Mouse (Mus musculus): ENCODE results near the gene Trim9. TPM values are rescaled to one million over a fixed set of nuclear protein-coding genes. Genes with fewer than 3 reads are reported as not detected.

The Trim9 gene
- polyA plus RNA-seq, 1 experiment from 2014 or later, result 0.70 TPM

DNA sequence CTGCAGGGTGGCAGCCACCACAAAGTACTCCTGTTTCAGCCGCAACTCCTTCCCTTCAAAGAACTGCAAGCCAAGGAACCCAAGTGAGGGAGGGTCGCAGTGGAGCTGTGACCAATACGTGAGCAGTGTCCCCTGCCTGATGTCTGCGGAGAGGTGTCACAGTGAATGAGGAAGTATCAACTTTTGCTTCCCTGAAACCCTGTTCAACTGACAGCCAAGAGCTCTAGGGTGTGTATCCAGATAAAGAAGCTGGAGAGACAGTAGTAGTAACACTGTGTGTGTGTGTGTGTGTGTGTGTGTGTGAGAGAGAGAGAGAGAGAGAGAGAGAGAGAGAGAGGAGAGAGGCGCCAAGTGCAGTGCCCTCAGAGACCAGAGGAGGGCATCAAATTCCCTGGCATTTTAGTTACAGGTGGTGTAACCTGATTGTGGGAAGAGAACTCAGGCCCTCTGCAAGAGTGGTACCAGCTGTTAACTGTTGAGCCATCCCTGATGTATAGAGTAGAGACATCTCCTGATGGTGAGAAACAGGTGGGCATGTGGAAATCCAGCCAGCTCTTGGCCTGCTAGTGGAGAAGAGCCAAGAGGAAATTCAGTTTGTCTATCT, 145.4 kb downstream of the Trim9 start:
- H3K9ac ChIP-seq (ENCODE audit: low read depth, low read length), result no peak overlapping the region
- DNase-seq (ENCODE audit: low spot score) (no peak), ATAC-seq (replicated peaks; ENCODE audit: low FRiP score) (no peak)
- H3K4me1 ChIP-seq (replicated peaks; ENCODE audit: control insufficient read depth, insufficient read depth, low read length), result no peaks in the 10 kb centered on the region
- no peaks in the 10 kb centered on the region for H3K27me3 ChIP-seq (replicated peaks; ENCODE audit: control insufficient read depth, insufficient read depth, low read length)
- H3K27ac ChIP-seq (ENCODE audit: low read depth, low read length), result no peak overlapping the region
- H3K9me3 ChIP-seq (ENCODE audit: control insufficient read depth, low read length), result no peaks in the 10 kb centered on the region
- H3K4me2 ChIP-seq, result no peak overlapping the region
- WGBS, result 33% methylated on average over 5 of the region's 5 CpGs
- H3K4me3 ChIP-seq (ENCODE audit: low read depth, low read length), result no peak overlapping the region
- peaks cover 2% of the 10 kb centered on the region; the same call in 1 of the 2 replicates for H3K36me3 ChIP-seq (ENCODE audit: control insufficient read depth, insufficient read depth, low read length)

DNA sequence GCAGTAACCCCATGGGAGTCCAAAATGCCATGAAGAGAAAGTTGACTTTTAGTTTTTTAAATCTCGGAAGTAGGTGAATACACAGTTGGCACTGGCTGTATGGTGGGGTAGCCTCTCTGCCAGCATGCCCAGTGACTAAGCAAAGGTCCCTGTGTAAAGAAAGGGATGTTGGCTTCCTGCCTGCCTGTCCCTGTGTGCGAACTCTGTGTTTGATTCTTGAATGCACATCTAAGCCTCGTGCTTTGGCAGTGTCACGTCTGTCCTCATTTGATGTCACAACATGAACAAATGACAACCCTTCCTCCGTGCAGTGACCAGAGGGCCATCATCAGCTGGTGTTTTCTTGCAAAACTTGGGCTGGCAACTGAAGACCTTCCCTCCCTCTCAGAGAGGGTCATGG, 151.1 kb downstream of the Trim9 start:
- DNase-seq (ENCODE audit: low spot score) (no peak), ATAC-seq (replicated peaks; ENCODE audit: low FRiP score) (no peak)
- Histone ChIP-seq H3K9ac (ENCODE audit: low read depth, low read length) (no peak overlapping the region), H3K4me2 (no peak overlapping the region), H3K9me3 (ENCODE audit: control insufficient read depth, low read length) (no peaks in the 10 kb centered on the region), H3K27ac (ENCODE audit: low read depth, low read length) (no peak overlapping the region), H3K4me3 (ENCODE audit: low read depth, low read length) (no peak overlapping the region), H3K4me1 (replicated peaks; ENCODE audit: control insufficient read depth, insufficient read depth, low read length) (no peaks in the 10 kb centered on the region), H3K27me3 (replicated peaks; ENCODE audit: control insufficient read depth, insufficient read depth, low read length) (no peaks in the 10 kb centered on the region; the same call in 1 of the 2 replicates), H3K36me3 (ENCODE audit: control insufficient read depth, insufficient read depth, low read length) (no peaks in the 10 kb centered on the region)
- WGBS, result 84% methylated on average over 5 of the region's 5 CpGs

- whole genome bisulfite sequencing, result 90% methylated on average over 6 of the region's 6 CpGs
- H3K27ac ChIP-seq (ENCODE audit: low read depth, low read length), result no peak overlapping the region
- DNase-seq (ENCODE audit: low spot score) (no peak), ATAC-seq (replicated peaks; ENCODE audit: low FRiP score) (no peak)
- H3K4me2 ChIP-seq, result no peak overlapping the region
- no peaks in the 10 kb centered on the region for H3K4me1 ChIP-seq (replicated peaks; ENCODE audit: control insufficient read depth, insufficient read depth, low read length)
- no peaks in the 10 kb centered on the region; the same call in 1 of the 2 replicates for H3K27me3 ChIP-seq (replicated peaks; ENCODE audit: control insufficient read depth, insufficient read depth, low read length)
- H3K4me3 ChIP-seq (ENCODE audit: low read depth, low read length), result no peak overlapping the region
- no peaks in the 10 kb centered on the region for H3K9me3 ChIP-seq (ENCODE audit: control insufficient read depth, low read length)
- H3K36me3 ChIP-seq (ENCODE audit: control insufficient read depth, insufficient read depth, low read length), result no peaks in the 10 kb centered on the region
- H3K9ac ChIP-seq (ENCODE audit: low read depth, low read length), result no peak overlapping the region
These were observed 152.0 kb downstream of the Trim9 start for GRCm38 (mm10) chr12:70195426-70195825.

Other genes with a start within 250 kb of the Trim9 start
- gene Nin, start 233.9 kb downstream of the Trim9 start, polyA plus RNA-seq (2014; fragmentation: Nextera tagmentation; extraction: Ambion mirVana), result 7.7 and 9.4 TPM in 2 replicates
- 0.12 TPM in 1 of 2 replicates, not detected in the other for gene Abhd12b, start 193.5 kb downstream of the Trim9 start, polyA plus RNA-seq (2014; fragmentation: Nextera tagmentation; extraction: Ambion mirVana)
- 29.8 and 36.2 TPM in 2 replicates for gene Pygl, start 116.1 kb downstream of the Trim9 start, polyA plus RNA-seq (2014; fragmentation: Nextera tagmentation; extraction: Ambion mirVana)
- 115 and 140 TPM in 2 replicates for gene Tmx1, start 105.5 kb upstream of the Trim9 start, polyA plus RNA-seq (2014; fragmentation: Nextera tagmentation; extraction: Ambion mirVana)